Comparison of ENCODE assay signal across 8 mouse cellular contexts in genomic region chr2:28387422-28387836, GRCm38 (mm10). TPM values are rescaled to one million over a fixed set of nuclear protein-coding genes. Genes with fewer than 3 reads are reported as not detected.
DNase-seq lines count a peak whose midpoint lies in the region; ATAC-seq and TF ChIP-seq lines count a peak whose summit lies in the region.

No protein-coding gene starts in this region.

- H3K27ac ChIP-seq in kidney, postnatal 0 days = no peak overlapping the region

- peak; percentile 19 for DNase-seq in NIH3T3 (ENCODE audit: low read depth)
- peak; percentile 94 for DNase-seq in cerebellum, adult 8-10 months
- peak; percentile 81 to 85 for DNase-seq in frontal cortex, adult 2 months (ENCODE audit: extremely low spot score in 1 of 2, low spot score in 1 of 2)
- DNase-seq in kidney, postnatal 0 days (ENCODE audit: low spot score) = peak; percentile 80
- DNase-seq in lung, postnatal 4 days = peak; percentile 17 to 62
- peak; percentile 75 for DNase-seq in right cerebral cortex, postnatal 4 days
- no peak for DNase-seq in spleen, postnatal 10 days (ENCODE audit: low spot score in 2 of 2)
- DNase-seq in thymus, postnatal 25 days = no peak

- H3K27me3 ChIP-seq in kidney, postnatal 0 days (ENCODE audit: insufficient read depth, low read length) = no peaks in the 10 kb centered on the region; the same call in 1 of the 2 replicates

- no peak overlapping the region for H3K4me2 ChIP-seq in kidney, postnatal 0 days (ENCODE audit: low read length)

- H3K4me1 ChIP-seq in kidney, postnatal 0 days (replicated peaks; ENCODE audit: insufficient read depth, low read length) = 0 out of 2 replicates have a peak, but pooled peaks cover 5% of the 10 kb centered on the region

- ATAC-seq in kidney, postnatal 0 days (replicated peaks; ENCODE audit: low FRiP score, low read depth) = peak; percentile 78

- no peak overlapping the region for H3K9ac ChIP-seq in kidney, postnatal 0 days (ENCODE audit: low read depth, low read length)

- TF ChIP-seq CTCF in kidney, postnatal 0 days (IDR thresholded peaks at IDR 0.05; ENCODE audit: low read depth) = no peak

- H3K9me3 ChIP-seq in kidney, postnatal 0 days (replicated peaks; ENCODE audit: low read length) = no peaks in the 10 kb centered on the region

- no peak overlapping the region for H3K4me3 ChIP-seq in kidney, postnatal 0 days (replicated peaks; ENCODE audit: low read depth, low read length)

- WGBS in kidney, postnatal 0 days = 14% methylated on average over 6 of the region's 6 CpGs

- no peaks in the 10 kb centered on the region for H3K36me3 ChIP-seq in kidney, postnatal 0 days (ENCODE audit: insufficient read depth, low read length)

RNA-seq across cellular contexts. Expression of gene Ppp1r26, which starts 59.2 kb away (rescaled TPM):
- polyA plus RNA-seq in frontal cortex, adult 2 months (2012; rRNA removed) = 13.0 and 15.0 TPM in 2 replicates
- polyA plus RNA-seq in kidney, postnatal 0 days (2015; fragmentation: Nextera tagmentation; extraction: Ambion mirVana) = 2.4 and 2.8 TPM in 2 replicates

Comparison
In these comparisons a context has a peak if more than half of its experiments do, and no peak if none do; other contexts are left out.
1. DNase-seq: peak in NIH3T3 (single experiment), cerebellum, adult 8-10 months (single experiment), frontal cortex, adult 2 months (2 of 2), kidney, postnatal 0 days (single experiment), lung, postnatal 4 days (2 of 2) and right cerebral cortex, postnatal 4 days (single experiment); none in spleen, postnatal 10 days (0 of 2) and thymus, postnatal 25 days (single experiment).